Mouse (Mus musculus): ENCODE measurements around the gene Wdr90.

- TF ChIP-seq CTCF (IDR thresholded peaks at IDR 0.05; ENCODE audit: low read depth) (no peak), EP300 (IDR thresholded peaks at IDR 0.05; ENCODE audit: low read depth) (no peak)
These were observed 42.2 kb downstream of the Wdr90 start for GRCm38 (mm10) chr17:25818851-25819780.

Data from liver, postnatal 0 days (tissue).